Mouse (Mus musculus): ENCODE measurements around the gene Plce1.
"Not testable (repeated sequence)": the region's sequence is repeated elsewhere in the genome, so short reads cannot be mapped to it uniquely, and the experiment has no call there.

Plce1 gene

DNA sequence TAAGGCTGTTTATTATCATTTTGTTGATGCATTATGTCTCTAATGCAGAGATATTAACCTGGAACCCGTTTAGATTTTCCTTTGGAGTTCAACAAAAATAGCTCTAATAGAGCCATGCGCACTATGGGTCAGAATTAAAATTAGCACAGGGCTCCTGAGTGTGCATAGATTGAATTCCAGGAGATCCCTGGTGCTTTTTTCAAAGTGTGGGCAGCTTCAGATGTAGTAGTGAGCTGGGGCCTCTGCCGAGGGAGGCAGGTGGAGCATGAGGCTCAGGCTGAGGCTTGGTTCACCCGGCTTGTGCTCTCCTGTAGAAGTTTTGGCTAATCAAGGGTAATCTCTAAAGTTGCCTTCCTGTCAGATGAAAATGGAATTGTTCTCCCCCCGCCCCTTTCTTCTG lies 17.3 kb downstream of the Plce1 start:
- DNase-seq (ENCODE audit: low read depth), result no peak

DNA sequence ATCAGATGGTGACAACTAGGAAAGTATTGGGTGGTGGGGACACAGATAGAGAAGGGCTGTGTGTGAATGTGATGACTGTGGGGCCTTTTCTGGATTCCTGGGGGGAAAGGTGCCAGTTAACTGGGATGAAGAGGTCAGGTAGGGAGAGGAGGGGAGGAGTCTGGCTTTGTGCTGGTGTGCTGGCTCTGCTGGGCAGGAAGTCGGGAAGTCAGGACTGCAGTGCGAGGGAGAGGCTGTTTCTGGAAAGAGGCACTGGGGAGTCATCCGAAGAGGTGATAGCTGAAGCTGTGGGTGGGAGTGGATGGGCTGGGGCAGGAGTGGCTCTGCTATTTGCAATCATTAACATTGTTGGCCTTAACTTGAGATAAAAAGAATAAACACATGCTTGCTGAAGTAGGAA lies 23.7 kb downstream of the Plce1 start:
- no peak for DNase-seq (ENCODE audit: low read depth)

DNA sequence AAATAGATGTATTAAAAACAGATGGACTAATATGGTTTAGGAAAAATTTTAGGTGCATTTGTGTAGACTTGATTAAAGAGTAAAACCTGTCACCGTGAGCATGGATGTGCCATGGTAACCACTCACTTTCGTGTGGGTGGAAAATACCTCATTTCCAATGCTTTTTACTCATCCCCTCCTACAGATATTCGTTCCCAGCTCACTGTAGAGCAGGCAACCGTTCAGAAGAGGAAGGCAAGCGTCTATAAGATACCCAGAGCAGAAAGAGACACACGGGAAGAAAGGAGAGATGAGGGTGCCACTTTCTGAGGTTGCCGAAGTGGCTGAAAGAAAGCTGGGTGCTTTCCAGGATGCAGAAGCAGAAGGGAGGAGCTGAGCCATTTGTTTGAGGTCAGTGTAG lies 25.2 kb downstream of the Plce1 start:
- no peak for DNase-seq (ENCODE audit: low read depth)

DNA sequence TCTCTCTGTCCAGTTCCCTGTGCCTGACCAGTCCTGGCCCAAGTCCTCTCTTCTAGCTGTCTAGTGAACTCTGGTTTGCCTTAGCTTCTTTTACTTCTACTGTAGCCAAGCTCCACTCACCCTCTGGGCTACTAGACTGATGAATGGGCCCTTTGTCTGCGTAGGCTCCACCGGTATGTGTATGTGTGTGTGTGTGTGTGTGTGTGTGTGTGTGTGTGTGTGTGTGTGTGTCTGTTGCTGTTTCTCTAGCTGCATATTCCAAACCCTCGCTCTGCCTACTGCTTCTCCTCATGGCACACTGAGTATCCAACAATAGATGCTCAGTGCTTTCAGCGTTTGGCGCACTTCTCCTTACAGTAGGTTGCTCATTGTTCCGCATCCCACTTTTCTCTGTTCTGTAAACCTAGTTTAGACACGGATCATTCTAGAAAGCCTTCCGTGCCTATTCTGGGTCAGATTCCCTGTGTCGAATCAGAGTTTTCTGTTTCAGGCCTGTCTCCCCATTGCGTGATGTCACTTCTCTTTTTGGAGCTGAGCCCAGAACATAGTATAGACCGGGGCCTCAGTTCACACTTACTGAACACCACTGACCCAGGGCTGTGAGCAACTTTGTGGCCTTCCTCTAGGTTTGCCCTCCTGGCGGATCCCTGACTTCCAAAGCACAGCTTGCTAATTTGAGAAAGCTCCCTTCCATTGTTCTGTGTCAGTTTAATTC lies 26.5 kb downstream of the Plce1 start:
- DNase-seq (ENCODE audit: low read depth), result no peak

DNA sequence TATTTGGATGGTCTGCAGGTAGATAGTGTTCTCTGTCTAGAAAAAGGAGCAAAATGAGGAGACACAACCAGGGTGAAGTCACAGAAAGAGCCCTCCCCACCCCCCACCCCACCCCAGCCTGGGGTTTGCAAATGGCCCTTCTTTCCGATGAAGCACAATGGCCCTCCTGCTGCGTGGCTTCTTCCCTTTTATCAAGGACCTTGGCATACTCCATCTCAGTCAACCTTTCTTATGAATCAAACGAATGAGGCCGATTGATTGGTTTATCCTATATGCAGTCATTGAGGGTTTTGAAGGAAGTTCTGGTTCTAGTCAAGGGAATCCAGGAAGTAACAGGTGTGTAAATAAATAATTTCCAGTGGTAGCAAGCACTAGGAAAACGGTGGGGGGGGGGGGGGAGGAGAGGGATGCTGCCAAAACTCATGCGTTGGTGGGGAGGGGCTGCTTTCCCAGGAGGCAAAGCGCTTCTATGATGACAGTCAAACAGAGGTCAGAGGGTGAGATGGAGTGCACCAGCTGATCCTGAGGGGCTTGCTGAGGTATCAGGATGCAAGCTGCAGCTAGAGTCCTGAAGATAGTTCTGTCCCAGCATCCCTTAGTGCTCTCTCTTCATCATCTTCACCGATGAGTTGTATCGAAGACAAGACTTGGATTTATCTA lies 27.2 kb downstream of the Plce1 start:
- DNase-seq (ENCODE audit: low read depth), result no peak

DNA sequence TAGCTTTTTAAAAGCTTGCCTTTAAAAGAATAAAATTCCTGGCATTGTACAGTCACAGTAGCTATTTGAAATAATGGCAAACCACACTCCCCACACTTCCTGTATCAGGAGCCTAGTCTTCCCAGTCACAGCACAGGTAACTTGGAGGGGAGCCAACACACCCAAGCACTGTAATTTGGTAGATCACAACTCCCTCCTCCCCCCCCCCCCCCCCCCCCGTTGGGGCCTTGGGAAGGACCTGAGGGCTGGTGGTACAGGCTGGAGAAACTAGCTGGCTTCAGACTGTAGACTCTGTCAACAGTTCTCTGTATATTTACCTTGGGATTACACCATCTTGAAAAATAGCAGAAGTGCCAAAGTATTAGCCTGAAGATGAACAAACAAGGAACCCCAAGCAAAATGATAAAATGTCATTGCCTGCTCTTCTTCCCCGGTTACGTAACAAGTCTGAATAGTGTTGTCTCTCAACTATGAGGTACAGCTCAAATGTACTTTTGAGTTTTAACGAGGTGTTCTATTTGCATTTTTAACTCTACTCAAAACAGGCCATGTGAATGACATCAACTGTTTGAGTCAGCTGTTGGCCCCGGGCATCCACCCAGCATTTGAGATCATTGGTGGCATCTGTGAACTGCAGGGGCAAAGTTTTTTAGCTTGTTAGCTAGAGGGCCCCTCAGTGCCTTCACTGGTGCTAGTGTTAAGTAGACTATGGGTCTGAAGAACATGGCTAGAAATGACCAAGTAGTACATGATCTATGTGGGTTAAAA lies 33.7 kb downstream of the Plce1 start:
- DNase-seq (ENCODE audit: low read depth), result no peak

DNA sequence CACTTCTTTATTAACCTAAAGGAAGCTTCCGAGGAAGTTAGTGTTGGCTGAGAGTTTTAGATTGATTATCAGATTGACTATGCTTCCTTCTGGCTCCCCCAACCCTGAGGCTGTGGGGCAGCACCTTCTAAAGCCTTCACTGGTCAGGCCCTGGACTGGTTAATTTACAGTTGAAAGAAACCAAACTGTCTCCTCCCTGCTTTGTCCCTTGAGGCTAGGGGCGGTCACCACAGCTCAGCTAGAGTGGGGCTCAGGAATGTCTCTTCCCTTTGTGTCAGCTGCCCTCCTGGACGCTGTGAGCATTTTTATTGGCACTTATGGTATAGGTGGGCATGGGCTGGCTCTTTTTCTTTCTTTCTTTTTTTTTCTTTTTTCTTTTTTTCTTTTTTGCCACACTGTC lies 45.9 kb downstream of the Plce1 start:
- DNase-seq (ENCODE audit: low read depth), result no peak

DNA sequence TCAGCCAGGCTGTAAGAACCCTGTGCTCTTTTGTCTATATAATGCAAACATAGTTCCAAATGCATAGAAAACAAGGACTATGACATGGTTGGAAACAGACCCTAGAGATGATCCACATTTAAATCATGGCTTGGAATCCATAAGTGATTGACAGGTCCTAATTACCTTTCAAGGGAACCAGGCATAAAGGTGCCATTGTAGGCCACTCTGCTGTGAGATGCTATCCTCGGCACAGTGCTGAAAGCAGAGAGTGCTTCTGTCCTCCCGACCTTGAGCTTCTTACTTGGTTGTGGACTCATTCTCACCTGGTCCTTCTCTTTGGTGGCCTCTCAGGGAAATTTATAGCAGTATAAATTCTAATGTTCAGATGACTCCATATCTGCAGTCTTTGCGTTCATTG lies 46.6 kb downstream of the Plce1 start:
- no peak for DNase-seq (ENCODE audit: low read depth)

DNA sequence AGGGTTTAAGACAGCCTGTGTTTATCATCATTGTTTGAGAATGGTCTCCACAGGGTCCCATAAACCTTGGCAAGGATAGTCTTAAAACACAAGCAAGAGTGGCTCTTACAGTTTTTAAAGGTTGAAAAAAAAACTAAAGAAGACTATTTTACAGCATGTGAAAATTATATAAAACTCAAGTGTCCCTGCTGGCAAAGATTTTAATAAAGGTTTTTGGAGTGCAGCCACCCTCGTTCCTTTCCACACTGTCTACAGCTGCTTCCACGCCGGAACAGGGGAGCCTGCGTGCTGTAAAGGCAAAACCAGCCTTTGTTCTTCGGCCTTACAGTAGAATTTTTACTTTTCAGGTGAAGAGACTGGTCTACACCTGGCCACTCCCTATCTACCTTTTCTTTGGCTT lies 52.3 kb downstream of the Plce1 start:
- no peak for DNase-seq (ENCODE audit: low read depth)

DNA sequence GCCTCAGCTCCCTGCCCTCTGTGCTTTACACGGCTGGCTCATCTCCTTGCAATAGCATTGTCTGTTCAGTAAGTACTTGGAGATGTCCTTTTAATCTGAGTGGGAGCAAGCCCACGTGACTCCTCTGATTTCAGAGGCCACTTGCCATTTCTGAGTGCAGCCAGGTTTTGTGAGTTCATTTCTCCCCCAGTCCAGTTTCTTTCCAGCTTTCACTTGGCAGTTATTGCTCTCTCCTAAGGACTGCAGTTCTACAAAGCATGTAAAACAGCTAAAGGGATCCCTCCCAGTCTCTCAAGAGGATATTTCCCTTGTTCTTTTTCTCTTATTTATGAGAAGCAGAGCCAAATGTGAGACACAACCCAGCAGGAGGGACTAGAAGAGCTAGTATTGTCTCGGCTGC lies 58.4 kb downstream of the Plce1 start:
- DNase-seq (ENCODE audit: low read depth), result no peak

DNA sequence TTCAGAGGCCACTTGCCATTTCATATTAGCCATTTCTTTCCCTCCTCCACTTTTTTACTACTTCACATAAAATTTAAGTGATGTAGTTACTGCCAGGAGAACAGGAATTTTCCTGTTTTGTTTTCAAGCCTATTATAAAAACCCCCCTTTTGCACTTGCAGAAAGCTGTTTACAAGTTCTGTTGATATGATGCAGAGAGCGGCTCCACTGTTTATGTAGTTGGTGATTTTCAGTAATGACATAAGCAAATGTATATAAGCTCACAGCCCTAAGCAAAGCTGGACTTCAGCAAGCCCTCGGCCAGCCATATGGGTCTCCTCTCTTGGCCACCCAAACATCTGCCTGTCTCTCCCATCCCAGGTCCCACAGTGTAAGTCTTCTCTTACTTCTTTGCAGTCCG lies 59.6 kb downstream of the Plce1 start:
- no peak for DNase-seq (ENCODE audit: low read depth)

DNA sequence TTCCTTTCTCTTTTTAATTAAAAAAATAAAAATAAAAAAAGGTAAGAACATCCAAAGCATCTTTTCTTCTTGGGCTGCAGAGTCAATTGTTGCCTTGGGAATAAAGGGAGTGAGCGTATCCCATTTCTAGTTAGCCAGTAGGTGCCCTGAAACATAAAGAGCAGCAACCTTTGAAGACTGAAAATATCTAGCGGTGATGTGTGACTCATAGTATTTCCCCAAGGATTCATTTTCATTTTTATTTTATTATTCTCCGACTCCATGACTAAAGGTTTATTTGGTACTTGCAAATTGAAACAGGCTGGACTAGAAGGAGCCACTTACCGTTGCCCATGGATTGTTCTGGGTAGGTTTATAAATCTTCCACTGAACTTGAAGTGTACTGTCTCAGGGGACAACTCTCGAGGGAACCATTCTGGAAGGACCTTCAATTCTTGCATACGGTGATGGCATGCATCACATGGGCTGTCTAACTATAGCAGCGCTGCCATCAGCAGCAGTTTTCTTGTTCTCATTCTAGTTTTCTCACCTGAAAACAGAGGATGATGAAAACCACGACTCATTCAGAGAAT lies 68.7 kb downstream of the Plce1 start:
- no peak for DNase-seq (ENCODE audit: low read depth)

DNA sequence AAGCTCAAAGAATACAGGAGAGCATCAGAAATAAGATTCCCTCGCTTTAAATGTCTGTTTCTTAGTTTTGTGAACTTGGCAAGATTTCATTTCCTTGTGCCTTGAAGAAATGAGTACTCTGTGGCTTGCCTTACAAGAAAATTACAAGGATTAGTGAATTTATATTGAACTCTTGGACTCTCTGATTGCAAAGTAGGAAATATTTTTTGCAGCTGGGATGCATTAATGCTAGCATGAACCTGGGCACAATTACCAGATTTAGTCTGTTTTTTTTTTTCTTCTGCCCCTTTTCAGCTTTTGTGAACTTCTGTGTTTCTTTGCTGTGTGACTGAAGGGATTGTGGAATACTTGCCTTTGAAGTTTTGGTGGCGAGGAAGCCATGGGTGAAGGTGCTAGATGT lies 72.6 kb downstream of the Plce1 start:
- DNase-seq (ENCODE audit: low read depth), result no peak

DNA sequence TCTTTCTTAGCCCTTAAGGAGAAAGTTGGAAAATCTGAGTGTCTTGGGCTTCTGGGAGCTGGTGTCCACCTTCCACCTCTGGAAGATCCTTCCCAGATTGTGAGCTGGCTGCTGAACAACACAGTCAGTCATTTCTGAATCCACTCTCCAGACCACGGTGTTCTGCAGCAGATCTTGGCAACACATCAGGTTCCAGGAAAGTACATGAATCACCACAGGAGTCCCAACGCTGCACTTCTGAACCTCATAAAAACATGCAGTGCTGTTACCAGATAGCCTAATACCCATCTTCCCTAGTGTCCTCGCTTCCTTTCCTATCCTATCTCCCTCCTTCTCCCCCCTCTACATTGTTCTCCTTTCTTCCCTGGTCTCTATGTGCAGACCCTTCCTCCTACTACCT lies 74.5 kb downstream of the Plce1 start:
- no peak for DNase-seq (ENCODE audit: low read depth)

DNA sequence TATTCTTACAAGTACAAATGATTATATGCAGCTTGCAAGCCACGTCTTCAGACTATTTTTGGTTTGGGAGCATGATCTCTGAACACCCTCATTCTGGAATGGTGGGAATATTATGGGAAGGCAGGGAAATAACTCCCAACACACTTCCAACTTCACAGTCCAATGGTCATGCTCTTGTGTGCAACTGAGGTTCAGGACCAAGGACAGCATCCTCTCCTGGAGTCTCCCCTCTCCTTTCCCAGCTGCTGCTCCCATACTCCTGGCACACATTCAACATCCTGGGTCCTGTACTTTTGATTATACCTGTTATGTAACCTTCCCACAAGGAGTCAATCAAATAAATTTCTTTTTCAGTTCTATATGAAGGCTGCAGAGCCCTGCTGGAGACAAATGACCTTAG lies 77.9 kb downstream of the Plce1 start:
- DNase-seq (ENCODE audit: low read depth), result no peak

DNA sequence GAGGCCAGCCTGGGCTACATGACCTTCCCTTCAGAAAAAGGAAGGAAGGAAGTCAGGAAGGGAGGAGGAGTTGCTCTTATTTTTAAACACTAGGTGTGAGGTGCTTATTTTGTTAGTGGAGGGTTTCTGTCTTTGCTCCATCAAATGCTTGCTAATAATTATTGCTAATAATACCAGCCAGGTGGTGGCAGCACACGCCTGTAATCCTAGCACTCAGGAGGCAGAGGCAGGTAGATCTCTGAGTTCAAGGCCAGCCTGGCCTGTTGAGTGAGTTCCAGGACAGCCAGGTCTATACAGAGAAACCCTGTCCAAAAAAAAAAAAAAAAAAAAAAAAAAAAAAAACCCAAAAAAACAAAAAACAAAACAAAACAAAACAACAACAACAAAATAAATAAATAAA lies 81.0 kb downstream of the Plce1 start:
- not testable (repeated sequence) for DNase-seq (ENCODE audit: low read depth)

DNA sequence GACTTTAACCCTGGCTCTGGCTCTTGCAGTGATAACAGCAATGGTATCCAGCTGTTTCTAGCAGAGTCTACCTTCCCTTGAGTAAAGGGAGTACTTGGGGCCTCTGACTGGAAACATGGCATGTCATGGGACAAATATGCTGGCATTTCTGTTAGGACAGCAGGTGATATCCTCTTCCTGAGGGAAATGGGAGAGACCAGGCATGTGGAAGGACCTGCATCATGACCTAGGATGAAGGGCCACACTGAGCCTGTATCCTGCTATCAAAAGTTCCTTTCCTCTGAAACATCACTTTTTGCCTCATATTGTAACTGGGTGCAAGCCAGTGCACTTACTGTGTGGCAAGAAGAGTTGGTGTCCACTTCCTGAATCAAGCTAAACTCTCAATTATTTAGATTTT lies 85.2 kb downstream of the Plce1 start:
- DNase-seq (ENCODE audit: low read depth), result no peak

DNA sequence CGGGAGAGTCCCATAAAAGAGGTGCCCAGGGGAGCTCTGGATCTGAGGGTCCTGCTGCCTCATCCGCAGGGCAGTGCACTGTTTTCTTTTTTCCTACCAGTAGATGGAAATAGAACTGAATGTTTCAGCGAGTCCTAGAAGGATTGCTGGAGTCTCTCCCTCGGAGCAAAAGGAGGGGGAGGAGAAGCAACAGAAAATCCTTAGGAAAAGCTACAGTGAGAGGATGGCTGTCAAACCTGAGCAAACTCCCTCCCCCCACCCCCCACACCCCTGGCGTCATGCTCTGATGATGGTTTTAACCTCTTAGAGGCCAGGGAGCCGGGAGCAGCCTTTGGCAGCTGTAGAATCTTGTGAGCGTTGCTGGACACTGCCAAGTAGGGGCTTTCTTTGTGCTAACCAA lies 85.8 kb downstream of the Plce1 start:
- no peak for DNase-seq (ENCODE audit: low read depth)

DNA sequence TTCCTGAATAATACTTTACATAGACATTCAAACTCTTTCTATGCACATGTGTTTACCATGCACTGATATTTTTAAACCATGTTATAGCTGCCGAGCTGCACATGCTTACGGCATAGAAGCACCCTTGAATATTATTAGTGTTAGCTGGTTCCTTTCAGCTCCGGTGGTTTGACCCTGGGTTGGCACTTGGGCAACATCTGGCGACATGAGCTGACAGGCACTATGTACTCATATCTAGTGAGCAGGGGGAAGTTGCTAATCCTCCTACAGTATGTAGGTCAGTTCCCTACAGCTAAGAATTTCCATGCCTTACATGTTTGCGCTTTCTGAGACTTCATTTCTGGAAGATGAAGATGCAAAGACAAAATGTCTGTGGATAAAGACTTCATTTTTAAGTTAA lies 86.4 kb downstream of the Plce1 start:
- DNase-seq (ENCODE audit: low read depth), result no peak

DNA sequence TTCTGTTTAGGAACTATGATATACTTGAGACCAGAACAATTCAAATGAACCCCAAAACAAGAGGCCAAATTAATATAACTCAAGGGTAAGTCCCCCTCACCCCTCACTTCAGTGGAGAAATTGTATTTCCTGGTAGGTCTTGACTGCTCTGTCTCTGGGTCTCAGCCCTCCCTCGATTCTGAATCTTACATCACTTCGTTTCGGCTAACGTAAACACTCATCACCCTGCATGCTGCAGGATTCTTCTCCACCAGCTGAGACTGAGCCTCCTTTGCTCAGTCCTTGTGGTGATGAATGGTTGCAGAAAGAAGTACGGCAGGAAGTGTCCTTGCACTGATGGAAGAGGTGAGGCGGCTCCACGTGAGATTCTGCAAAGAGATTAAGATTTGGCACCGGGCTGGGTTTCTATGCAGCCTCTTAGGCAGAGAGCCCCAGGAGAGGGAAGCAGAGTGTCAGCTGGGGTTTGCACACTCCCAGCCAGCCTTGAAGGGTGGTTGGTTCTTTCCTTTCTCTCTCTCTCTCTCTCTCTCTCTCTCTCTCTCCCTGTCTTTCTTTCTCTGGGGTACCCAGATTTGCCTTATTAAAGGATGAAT lies 97.7 kb downstream of the Plce1 start:
- DNase-seq (ENCODE audit: low read depth), result no peak

DNA sequence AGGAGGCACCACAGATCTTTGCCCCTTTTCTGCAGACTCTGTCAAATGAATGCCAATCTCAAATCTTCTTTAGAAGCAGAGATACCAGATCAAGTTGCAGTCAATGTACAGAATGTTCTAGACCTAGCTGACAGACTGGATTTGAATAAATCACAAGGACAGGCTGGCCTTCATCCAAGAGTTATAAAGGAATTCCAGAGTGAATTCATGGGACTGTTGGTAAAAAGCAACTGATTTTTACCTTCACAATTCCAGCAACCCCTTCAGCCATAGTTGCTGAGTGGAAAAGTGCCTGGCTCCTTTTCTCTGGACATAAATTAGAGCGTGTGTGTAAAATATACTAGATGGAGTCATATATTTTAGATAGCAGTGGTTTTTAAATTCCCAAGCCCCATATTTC lies 102.0 kb downstream of the Plce1 start:
- DNase-seq (ENCODE audit: low read depth), result no peak

DNA sequence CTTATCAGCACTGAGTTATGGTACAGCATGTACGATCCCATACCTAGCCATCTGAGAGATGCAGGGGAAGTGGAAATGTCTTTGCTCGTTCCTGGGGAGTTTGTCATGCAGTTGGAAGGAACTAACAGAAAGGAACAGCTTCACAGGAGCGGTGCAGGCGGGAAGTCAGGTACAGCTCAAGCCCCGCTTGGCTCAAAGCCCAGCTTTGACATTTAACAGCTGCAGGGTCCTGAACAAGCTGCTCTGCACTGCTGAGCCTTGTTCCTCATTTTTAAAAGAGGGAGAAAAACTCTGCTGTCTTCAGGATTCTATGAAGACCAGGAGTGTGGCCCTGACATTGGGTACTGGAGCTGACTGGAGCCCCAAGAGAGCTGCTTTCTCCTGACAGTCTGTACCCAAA lies 106.7 kb downstream of the Plce1 start:
- DNase-seq (ENCODE audit: low read depth), result no peak

DNA sequence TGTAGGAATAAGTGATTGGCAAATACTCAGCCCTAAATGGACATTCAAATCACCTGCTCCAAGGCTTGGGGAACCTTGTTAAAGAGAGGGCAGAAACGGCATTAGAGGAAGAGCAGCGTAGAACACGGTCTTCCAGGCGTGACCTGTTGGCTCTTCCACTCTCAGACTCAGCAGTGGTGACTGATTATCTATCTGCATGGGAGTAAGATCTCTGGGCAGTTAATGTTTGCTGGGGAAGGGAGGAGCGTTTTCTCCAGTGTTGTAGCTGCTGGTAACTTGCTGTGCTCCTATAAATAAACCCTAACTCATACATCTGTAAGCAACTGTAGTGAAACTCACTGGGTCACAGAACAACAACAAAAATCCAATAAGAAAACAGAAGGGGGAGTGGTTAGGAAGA lies 108.6 kb downstream of the Plce1 start:
- no peak for DNase-seq (ENCODE audit: low read depth)
